Mouse (Mus musculus) kidney, adult 2 months (tissue): ENCODE data around the gene Olfr764-ps1.

Experiments
- CTCF ChIP-seq: fragments of 200-500 bp; conservative IDR thresholded peaks from 2 replicates; pipeline ENCODE4 v1.5.1; 2011; ENCODE audit warnings: low read depth, mild to moderate bottlenecking, control low read depth, low read length, moderate library complexity, mixed read lengths; ENCODE audit not compliant: insufficient read depth, insufficient read length
- POLR2A ChIP-seq: fragments of 200-500 bp; IDR thresholded peaks from one replicate; pipeline ENCODE4 v1.6.1; 2011; ENCODE audit warnings: low read depth, low read length, control low read depth

DNA sequence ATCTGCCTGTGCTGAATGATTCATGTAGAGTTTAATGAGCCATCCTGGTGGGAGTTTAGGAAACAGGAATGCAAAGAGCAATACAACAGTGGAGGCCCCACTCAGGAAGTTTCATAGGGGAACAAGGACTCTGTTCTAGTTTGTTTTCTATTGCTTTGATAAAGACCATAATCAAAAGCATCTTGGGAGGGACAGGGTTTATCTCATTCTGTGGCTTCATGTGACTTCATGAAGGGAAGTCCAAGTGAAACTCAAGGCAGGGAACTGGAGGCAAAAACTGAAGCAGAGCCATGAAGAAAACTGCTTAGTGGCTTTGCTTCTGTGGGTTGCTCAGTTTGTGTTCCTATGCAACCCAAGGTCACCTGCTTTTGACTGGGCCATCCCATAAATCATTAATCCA lies 25.2 kb downstream of the Olfr764-ps1 start:
- TF ChIP-seq CTCF (no peak), POLR2A (no peak)
